Mouse (Mus musculus): ENCODE measurements around the gene Tspo. TPM values are rescaled to one million over a fixed set of nuclear protein-coding genes. Genes with fewer than 3 reads are reported as not detected.

Gene Tspo
- polyA plus RNA-seq (2015; fragmentation: Illumina TruSeq; extraction: RNeasy Lipid Tissue Mini Kit (QIAGEN cat#74804); ENCODE audit: insufficient read depth, low read depth, low replicate concordance): 27.9 TPM

GRCm38 (mm10) chr15:83563327-83563856 is at the start of gene Tspo, which contains the start of gene Mcat:
Gene Tspo (plus strand): TSS chr15:83563592.
Gene Mcat (minus strand): TSS chr15:83563787.

DNA sequence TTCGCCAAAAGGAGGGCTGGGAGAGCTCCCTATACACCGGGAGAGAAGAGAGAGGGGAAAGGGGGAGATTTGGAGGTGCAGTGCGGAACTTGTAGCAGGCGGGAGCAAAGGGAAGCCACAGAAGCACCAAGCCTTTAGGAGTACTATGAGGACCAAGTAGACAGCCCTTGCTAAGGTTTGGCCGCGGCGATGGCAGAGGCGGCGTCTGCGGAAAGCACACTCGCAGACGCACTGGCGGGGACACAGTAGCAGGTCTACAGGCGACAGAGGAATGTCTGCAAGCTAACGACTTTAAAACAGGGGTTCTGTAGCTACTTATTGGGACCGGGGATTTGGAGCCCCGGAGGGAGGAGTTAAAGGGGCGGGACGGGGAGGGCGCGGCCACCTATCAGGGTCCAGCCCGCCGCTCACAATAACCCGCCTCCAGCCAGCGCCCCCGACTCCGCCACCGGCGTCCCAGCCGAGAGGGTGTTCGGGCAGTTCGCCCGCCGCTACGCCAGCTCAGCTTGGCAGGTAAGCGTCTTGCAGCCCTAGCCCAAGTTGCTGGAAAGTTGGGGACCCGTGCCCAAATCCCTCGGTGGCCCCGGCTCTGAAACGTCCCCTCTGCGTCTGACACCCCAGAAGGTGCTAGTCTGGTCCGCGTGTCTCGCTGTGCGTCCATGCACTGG is 36.8 kb upstream of the Tspo start, which contains the start of gene Bik:
Gene Bik, plus strand, starts transcription at position 439 of the 668 bp plus-strand sequence.

DNA sequence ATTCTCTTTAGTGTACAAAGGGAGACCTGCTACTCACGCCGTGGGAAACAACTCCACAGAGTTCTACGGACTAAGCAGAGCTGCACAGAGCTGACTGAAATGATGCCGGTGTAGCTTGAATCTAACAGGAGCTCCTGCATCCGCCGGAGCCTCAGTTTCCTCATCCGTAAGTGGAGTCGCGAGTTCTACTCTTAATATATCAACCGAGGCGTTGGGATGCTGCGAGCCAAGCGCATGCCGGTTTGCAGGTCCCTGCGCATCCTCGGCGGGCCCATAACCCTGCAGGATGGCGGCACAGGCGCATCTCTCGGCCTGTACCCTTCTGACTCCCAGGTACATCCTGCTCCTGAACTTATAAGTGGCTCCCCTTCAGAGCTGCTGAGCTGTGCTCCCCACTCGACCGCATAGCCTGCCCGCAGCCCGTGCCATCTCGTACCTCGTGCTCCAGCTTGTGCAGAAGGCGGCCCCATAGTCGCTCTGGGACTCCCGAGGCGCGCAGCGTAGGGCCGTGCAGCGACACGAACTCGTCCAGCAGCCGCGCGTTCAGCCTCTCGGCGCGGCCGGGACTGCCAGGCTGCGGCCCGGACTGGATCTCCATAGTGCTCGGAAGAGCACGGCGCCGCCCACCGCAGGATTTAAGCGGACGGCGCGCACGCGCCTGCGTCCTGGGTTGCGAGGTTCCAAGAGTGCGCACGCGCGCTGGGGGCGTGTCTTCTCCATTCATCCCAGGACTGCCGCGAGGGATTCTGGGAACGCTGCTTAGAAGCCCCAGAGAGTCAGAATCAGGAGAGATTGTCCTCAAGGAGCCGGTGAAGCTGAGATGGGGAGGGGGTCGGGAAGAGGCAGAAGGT is 31.3 kb downstream of the Tspo start, which contains the start of gene Ttll12:
Gene Ttll12, minus strand, starts transcription at position 645 of the 851 bp plus-strand sequence.

Other genes with a start within 250 kb of the Tspo start
- gene Arfgap3, start 213.3 kb upstream of the Tspo start, polyA plus RNA-seq (2015; fragmentation: Illumina TruSeq; extraction: RNeasy Lipid Tissue Mini Kit (QIAGEN cat#74804); ENCODE audit: insufficient read depth, low read depth, low replicate concordance): 42.7 TPM
- gene Pacsin2, start 99.0 kb upstream of the Tspo start, polyA plus RNA-seq (2015; fragmentation: Illumina TruSeq; extraction: RNeasy Lipid Tissue Mini Kit (QIAGEN cat#74804); ENCODE audit: insufficient read depth, low read depth, low replicate concordance): 15.3 TPM
- gene Ttll1, start 52.7 kb upstream of the Tspo start, polyA plus RNA-seq (2015; fragmentation: Illumina TruSeq; extraction: RNeasy Lipid Tissue Mini Kit (QIAGEN cat#74804); ENCODE audit: insufficient read depth, low read depth, low replicate concordance): 2.8 TPM
- gene Bik, start 36.7 kb upstream of the Tspo start, polyA plus RNA-seq (2015; fragmentation: Illumina TruSeq; extraction: RNeasy Lipid Tissue Mini Kit (QIAGEN cat#74804); ENCODE audit: insufficient read depth, low read depth, low replicate concordance): 2.8 TPM
- gene Mcat, start 195 bp downstream of the Tspo start, polyA plus RNA-seq (2015; fragmentation: Illumina TruSeq; extraction: RNeasy Lipid Tissue Mini Kit (QIAGEN cat#74804); ENCODE audit: insufficient read depth, low read depth, low replicate concordance): 4.8 TPM
- gene Ttll12, start 31.6 kb downstream of the Tspo start, polyA plus RNA-seq (2015; fragmentation: Illumina TruSeq; extraction: RNeasy Lipid Tissue Mini Kit (QIAGEN cat#74804); ENCODE audit: insufficient read depth, low read depth, low replicate concordance): 3.6 TPM
- 0.44 TPM for gene Scube1, start 161.4 kb downstream of the Tspo start, polyA plus RNA-seq (2015; fragmentation: Illumina TruSeq; extraction: RNeasy Lipid Tissue Mini Kit (QIAGEN cat#74804); ENCODE audit: insufficient read depth, low read depth, low replicate concordance)
- not detected for gene Mpped1, start 215.9 kb downstream of the Tspo start, polyA plus RNA-seq (2015; fragmentation: Illumina TruSeq; extraction: RNeasy Lipid Tissue Mini Kit (QIAGEN cat#74804); ENCODE audit: insufficient read depth, low read depth, low replicate concordance)